Mouse (Mus musculus) retina, adult 2 months (tissue): ENCODE data around the gene Stum.
"Not testable (repeated sequence)": the region's sequence is repeated elsewhere in the genome, so short reads cannot be mapped to it uniquely, and the experiment has no call there.

Experiments used
- DNase-seq: peaks from one replicate; pipeline ENCODE4 v3.0.0-alpha.2; 2012; ENCODE audit warnings: low read depth, low spot score

Gene Stum

DNA sequence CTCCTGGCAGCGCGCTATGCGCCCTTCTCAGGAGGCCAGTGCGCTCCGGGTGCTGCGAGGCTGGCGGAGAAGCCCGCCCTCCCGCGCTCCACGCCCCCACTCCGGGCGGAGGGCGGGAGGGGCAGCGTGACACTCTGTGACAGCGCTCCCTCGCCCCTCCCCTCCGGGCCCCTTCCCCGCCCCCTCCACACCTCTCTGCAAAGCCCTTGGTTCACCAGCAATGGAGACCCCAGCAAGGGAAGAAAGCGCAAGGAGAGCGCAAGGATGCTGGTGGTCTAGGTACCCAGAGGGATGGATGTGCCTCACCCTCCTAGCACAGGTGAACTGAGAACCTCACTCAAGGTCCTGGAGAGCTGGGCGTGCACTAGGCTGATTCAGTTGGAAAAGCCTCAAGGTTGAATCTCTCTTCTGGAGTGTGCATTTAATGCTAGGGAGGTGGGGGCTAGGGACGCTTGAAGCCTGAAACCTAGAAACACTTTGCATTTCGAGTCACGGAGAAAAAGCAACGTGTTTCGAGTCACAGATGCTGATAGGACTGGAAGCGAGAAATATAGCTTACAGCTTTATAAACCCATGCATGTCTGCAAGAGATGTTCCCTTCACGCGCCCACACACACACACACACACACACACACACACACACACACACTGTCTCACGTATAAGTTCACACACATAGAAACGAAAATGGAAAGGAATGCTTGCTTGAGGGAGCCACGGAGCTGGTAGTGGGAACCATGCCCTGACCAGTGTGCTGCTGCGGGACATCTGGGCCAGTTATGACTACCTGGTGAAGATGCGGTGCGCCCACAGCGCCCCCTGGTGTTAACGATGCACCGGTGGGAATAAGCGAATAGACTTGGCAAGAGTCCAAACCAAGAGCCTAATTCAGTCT lies at the start of gene Stum:
TSS of gene Stum (minus strand) at position 106 of the 893 bp plus-strand sequence.
- DNase-seq, result peak; percentile 64

- DNase-seq, result no peak
Measured at GRCm38 (mm10) chr1:180532671-180533070, 49.4 kb upstream of the Stum start.

DNA sequence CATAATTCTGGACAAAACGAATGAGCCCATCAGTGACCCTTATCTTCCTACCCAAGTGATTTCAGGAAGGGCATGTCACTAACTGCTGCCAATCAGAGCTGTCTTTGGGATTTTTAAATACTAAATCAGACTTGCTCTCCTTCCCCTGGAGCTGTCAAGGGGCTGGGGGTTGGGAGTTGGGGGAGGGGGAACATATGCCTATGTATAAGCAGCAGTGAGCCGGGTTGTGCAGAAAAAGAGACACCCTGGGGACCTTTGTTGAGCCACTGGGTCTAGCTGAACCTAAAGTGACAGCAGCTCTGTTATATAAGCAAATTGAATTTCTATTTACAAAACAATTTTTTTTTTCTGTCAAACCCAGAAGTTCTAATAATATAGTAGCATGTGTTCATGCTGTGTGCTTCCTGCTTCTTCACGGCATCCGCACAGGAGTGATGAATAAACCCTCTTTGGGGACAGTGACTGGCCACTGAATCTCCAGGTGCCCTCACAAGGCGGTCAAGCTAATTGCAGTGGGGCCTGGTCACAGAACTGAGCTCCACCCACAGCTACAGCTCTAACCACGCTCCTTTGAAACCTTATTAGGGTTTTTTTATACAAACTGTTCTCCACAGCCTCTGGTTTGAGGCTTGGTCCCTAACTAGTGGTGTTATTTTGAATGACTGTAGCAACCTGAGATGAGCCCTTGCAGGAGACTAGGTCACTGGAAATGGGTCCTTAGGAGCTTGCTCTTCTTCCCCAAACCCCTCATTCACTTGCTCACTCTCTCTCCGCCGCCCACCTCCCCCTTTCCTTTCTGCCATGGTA lies 47.4 kb upstream of the Stum start:
- DNase-seq, result no peak

DNA sequence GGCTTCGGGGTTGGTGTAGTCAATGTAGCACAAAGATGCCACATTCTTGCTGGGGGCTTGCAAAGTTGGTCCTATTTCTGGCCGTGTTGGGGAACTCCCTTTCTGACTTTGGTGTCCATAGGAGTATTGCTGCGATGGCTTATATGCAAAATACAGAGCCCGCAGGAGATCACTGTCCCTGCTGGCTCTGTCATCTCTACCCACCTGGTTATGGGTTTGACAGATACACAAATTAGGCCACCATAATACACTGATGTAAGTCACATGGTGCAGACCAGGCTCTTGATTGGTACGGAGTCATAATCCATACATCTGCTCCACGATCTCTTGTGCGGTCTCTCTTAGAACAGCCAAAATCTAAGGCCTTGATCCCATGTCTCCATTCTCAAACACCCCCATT lies 46.5 kb upstream of the Stum start:
- DNase-seq, result no peak

GRCm38 (mm10) chr1:180525301-180525700 lies 42.0 kb upstream of the Stum start:
- DNase-seq, result no peak

- DNase-seq, result no peak
Measured at GRCm38 (mm10) chr1:180523320-180523719, 40.0 kb upstream of the Stum start.

DNA sequence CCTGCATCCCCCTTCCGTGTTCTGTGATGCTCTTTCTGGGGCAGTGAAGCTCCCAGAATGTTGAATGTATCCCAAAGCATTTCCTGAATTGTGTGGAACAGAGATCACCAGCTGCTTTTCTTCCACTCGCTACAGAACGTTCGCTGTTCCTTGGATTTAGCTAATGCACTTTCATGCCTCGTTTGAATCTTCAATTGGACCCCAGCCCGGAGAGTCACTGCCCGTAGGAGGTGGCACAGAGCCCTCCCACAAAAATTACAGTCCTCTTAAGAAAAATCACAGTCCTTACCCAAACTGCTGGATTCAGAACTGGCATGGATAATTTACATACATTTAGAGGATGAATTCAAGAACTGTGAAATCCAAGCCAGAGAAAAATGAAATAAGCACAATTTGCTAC lies 36.9 kb upstream of the Stum start:
- no peak for DNase-seq

DNA sequence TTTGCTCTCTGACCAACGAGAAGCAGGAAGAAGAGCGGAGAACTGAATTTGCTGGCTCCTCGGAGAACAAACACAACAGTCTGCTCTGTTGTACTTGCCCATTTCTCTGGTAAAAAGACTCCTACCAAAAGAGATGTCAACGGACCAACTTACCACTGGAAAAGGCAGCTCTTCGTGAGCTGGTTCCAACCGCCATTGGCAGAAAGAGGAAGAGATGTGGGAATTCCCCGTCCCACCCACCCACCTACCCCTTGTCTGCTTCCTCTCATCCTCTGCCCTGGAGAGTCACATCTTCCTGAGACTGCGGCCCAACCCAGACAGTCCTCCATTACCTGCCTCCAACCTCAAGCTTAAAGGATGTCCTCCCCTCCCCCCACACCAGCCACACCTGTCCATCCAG lies 36.2 kb upstream of the Stum start:
- DNase-seq, result no peak

- DNase-seq, result not testable (repeated sequence)
Measured at GRCm38 (mm10) chr1:180518899-180519298, 35.6 kb upstream of the Stum start.

GRCm38 (mm10) chr1:180518412-180518811 lies 35.1 kb upstream of the Stum start:
- DNase-seq, result no peak

- DNase-seq, result no peak
Measured at GRCm38 (mm10) chr1:180517390-180518054, 34.2 kb upstream of the Stum start.

GRCm38 (mm10) chr1:180514077-180514476 lies 30.8 kb upstream of the Stum start:
- no peak for DNase-seq

GRCm38 (mm10) chr1:180510879-180511278 lies 27.6 kb upstream of the Stum start:
- no peak for DNase-seq

- DNase-seq, result no peak
Measured at GRCm38 (mm10) chr1:180510442-180510841, 27.1 kb upstream of the Stum start.

DNA sequence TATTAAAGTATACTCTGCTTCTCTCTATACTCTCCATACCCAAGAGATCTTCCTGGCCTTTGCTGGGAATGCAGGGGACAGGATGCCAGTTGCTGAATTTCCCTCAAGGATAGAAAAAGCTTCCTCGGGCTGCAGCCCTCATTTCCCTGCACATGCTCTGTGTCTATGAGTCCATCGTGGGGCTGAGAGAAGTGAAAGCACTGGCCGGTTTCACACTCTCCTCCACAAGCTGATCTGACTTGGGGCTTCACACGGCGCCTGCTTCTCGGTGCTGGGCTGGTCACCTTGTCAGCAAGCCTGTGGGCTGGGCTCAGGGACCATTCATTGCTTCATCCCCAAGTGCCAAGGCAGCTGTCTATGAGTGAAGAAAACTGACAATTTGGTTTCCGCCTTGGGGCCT lies 25.4 kb upstream of the Stum start:
- no peak for DNase-seq

GRCm38 (mm10) chr1:180507291-180507791 lies 24.0 kb upstream of the Stum start:
- DNase-seq, result no peak

DNA sequence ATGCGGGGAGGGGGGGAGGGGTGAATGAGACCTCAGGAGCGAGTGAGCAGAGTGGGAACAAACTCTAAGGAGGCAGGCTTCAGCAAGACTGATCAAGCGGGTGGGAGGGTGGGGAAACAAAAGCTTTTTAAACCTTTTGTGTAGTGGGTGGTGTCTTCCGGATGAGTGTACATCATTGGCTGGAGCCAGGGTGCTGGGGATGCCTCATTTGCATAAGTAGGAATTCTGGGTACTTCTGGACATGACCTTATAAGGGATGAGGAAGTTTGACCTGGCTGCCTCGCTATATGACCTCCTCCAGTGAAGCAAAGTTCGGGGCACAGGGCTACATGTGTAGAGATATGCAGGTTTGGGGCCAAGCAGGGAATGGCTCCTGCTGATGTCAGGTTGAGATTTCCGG lies 23.0 kb upstream of the Stum start:
- no peak for DNase-seq

- no peak for DNase-seq
Measured at GRCm38 (mm10) chr1:180504899-180505298, 21.6 kb upstream of the Stum start.

GRCm38 (mm10) chr1:180503484-180503883 lies 20.2 kb upstream of the Stum start:
- no peak for DNase-seq

DNA sequence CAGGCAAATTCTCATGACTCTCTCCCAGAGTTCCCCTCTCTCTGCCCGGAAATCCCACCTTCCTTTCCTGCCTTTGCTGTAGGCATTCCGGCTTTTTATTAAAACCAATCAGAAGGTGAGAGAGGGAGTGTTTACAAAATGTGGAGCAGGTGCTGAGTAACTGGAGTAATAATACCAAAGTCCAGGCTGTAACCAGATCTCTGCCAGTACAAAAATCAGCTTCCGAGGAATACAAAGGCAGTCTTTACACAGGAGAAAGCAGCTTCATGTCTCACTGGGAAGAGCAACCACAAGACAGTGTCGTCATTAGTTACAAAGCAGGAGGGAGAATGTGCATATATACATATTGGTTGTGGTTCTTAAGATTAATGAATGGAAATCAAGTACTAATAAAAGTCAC lies 19.3 kb upstream of the Stum start:
- DNase-seq, result no peak

- DNase-seq, result no peak
Measured at GRCm38 (mm10) chr1:180500641-180501040, 17.3 kb upstream of the Stum start.

DNA sequence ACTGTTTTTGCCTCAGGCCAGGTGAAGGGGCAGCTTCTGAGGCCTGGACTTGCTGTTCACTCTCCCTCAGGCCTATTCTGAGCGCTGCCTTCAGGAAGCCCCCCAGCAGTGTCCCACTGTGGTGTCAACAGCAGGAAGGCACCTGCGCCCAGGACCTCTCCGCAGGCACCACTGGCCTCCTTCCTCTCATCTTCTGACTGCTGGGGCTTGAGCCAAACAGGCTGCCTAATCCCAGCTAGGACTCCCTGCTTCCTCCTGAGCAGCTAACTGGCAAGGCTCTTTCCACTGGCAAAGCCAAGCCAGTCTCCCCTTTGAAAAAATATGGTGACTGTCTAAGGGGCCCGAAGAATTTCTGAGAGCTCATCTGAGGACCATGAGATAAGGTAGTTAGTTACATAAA lies 16.9 kb upstream of the Stum start:
- DNase-seq, result no peak
